Comparison of ENCODE assay signal across 21 mouse cellular contexts in genomic region chr14:103938201-103938600, GRCm38 (mm10).
DNase-seq lines count a peak whose midpoint lies in the region; ATAC-seq and TF ChIP-seq lines count a peak whose summit lies in the region.
"Had no signal": no experiment of that assay in that cellular context is flagged by ENCODE, and none has a peak within 500 bp of the region (broad histone marks: within the 10 kb centered on the region; RNA-seq: fewer than 3 reads in every experiment).

No protein-coding gene starts in this region.

- TF ChIP-seq EP300 in liver, postnatal 0 days (IDR thresholded peaks at IDR 0.05; ENCODE audit: low read depth): no peak

- no peak overlapping the region for H3K9ac ChIP-seq in kidney, embryonic 14.5 days (ENCODE audit: low read depth, low read length)
- no peak overlapping the region for H3K9ac ChIP-seq in liver, postnatal 0 days (replicated peaks)
- H3K9ac ChIP-seq: heart, embryonic 15.5 days; hindbrain, embryonic 13.5 days had no signal

- no peak overlapping the region for H3K4me2 ChIP-seq in kidney, embryonic 14.5 days (replicated peaks; ENCODE audit: low read depth, low read length)
- no peak overlapping the region for H3K4me2 ChIP-seq in liver, postnatal 0 days (ENCODE audit: low read depth, low read length)
- H3K4me2 ChIP-seq: heart, embryonic 11.5 days; heart, embryonic 15.5 days; hindbrain, embryonic 13.5 days had no signal

- no peaks in the 10 kb centered on the region for H3K9me3 ChIP-seq in kidney, embryonic 14.5 days (ENCODE audit: control insufficient read depth, low read length)
- no peaks in the 10 kb centered on the region for H3K9me3 ChIP-seq in liver, postnatal 0 days (ENCODE audit: low read length)
- H3K9me3 ChIP-seq: embryonic facial prominence, embryonic 10.5 days; heart, embryonic 15.5 days; hindbrain, embryonic 13.5 days had no signal

- H3K27ac ChIP-seq in kidney, embryonic 14.5 days (ENCODE audit: low read depth, low read length): no peak overlapping the region
- H3K27ac ChIP-seq in liver, postnatal 0 days (ENCODE audit: low read depth): no peak overlapping the region
- H3K27ac ChIP-seq: embryonic facial prominence, embryonic 10.5 days; heart, adult 2 months; heart, embryonic 15.5 days; hindbrain, embryonic 13.5 days had no signal

- no peak for TF ChIP-seq CTCF in liver, postnatal 0 days (IDR thresholded peaks at IDR 0.05; ENCODE audit: low read depth)

- 0 out of 2 replicates have a peak, but pooled peaks cover 5% of the 10 kb centered on the region for H3K4me1 ChIP-seq in kidney, embryonic 14.5 days (ENCODE audit: control insufficient read depth, insufficient read depth, low read length)
- H3K4me1 ChIP-seq in liver, postnatal 0 days (ENCODE audit: insufficient read depth): no peaks in the 10 kb centered on the region
- H3K4me1 ChIP-seq: heart, embryonic 15.5 days had no signal

- WGBS in kidney, embryonic 14.5 days: 90% methylated on average over 9 of the region's 9 CpGs
- 84% methylated on average over 9 of the region's 9 CpGs for WGBS in liver, postnatal 0 days (ENCODE audit: insufficient replicate concordance)

- DNase-seq in kidney, adult 11 months: peak; percentile 78
- peak; percentile 87 for DNase-seq in kidney, adult 9 months
- peak; percentile 70 for DNase-seq in kidney, postnatal 14 days
- no peak for DNase-seq in liver, postnatal 0 days
- DNase-seq in layer of hippocampus, adult 9-11 months: no peak
- DNase-seq in ovary, postnatal 14 days (ENCODE audit: low spot score): no peak
- DNase-seq: adrenal gland, adult 8-10 months; adrenal gland, postnatal 36 days; B cell, adult 2 months; cerebellum, adult 2 months; cerebellum, postnatal 10 days; heart, adult 2 months; heart, postnatal 14 days had no signal

- H3K27me3 ChIP-seq in kidney, embryonic 14.5 days (ENCODE audit: control insufficient read depth, insufficient read depth, low read length): no peaks in the 10 kb centered on the region
- no peaks in the 10 kb centered on the region for H3K27me3 ChIP-seq in liver, postnatal 0 days (ENCODE audit: insufficient read depth, low read length)
- H3K27me3 ChIP-seq: heart, embryonic 15.5 days; hindbrain, embryonic 13.5 days had no signal

- no peaks in the 10 kb centered on the region for H3K36me3 ChIP-seq in kidney, embryonic 14.5 days (ENCODE audit: control insufficient read depth, insufficient read depth, low read length)
- no peaks in the 10 kb centered on the region for H3K36me3 ChIP-seq in liver, postnatal 0 days (replicated peaks; ENCODE audit: insufficient read depth, low read length)
- H3K36me3 ChIP-seq: embryonic facial prominence, embryonic 10.5 days; G1E; heart, embryonic 15.5 days; hindbrain, embryonic 13.5 days had no signal

- no peak for ATAC-seq in kidney, embryonic 14.5 days (ENCODE audit: low FRiP score, low TSS enrichment)
- ATAC-seq in liver, postnatal 0 days: no peak
- ATAC-seq: CD4-positive, CD25-positive, alpha-beta regulatory T cell, adult 4 months; forebrain, embryonic 14.5 days had no signal

- no peak overlapping the region for H3K4me3 ChIP-seq in kidney, embryonic 14.5 days (ENCODE audit: low read length)
- H3K4me3 ChIP-seq in liver, postnatal 0 days (ENCODE audit: low read depth, low read length): no peak overlapping the region
- H3K4me3 ChIP-seq: embryonic facial prominence, embryonic 10.5 days; heart, adult 2 months; heart, embryonic 15.5 days; hindbrain, embryonic 13.5 days had no signal

Comparison
In these comparisons a context has a peak if more than half of its experiments do, and no peak if none do; other contexts are left out.
1. DNase-seq: peak in kidney, adult 11 months (single experiment), kidney, adult 9 months (single experiment) and kidney, postnatal 14 days (single experiment); none in liver, postnatal 0 days (single experiment), layer of hippocampus, adult 9-11 months (single experiment) and ovary, postnatal 14 days (single experiment).